Mouse (Mus musculus) cortical plate, adult 2 months (tissue): Measurements from ENCODE around the gene Car5b.

Experiments used
- CTCF ChIP-seq: fragments of 200-500 bp; IDR thresholded peaks from 2 replicates; pipeline ENCODE4 v1.5.1; 2011; ENCODE audit warnings: mild to moderate bottlenecking, control low read depth, low read length; ENCODE audit not compliant: insufficient read depth; ENCODE audit errors: extremely low read depth
- POLR2A ChIP-seq: fragments of 200-500 bp; IDR thresholded peaks from 2 replicates; pipeline ENCODE4 v1.6.1; 2011; ENCODE audit warnings: mild to moderate bottlenecking, low read length, control low read depth; ENCODE audit not compliant: insufficient read depth; ENCODE audit errors: extremely low read depth

- no peak for TF ChIP-seq CTCF
- TF ChIP-seq POLR2A: no peak
Observed at GRCm38 (mm10) chrX:164015636-164016035, 12.2 kb downstream of the Car5b start.
